Mouse (Mus musculus): Measurements from ENCODE around the gene 2010003K11Rik. TPM values are rescaled to one million over a fixed set of nuclear protein-coding genes. Genes with fewer than 3 reads are reported as not detected.

Gene 2010003K11Rik
- polyA plus RNA-seq, 1 experiment from 2014 or later, result not detected

DNA sequence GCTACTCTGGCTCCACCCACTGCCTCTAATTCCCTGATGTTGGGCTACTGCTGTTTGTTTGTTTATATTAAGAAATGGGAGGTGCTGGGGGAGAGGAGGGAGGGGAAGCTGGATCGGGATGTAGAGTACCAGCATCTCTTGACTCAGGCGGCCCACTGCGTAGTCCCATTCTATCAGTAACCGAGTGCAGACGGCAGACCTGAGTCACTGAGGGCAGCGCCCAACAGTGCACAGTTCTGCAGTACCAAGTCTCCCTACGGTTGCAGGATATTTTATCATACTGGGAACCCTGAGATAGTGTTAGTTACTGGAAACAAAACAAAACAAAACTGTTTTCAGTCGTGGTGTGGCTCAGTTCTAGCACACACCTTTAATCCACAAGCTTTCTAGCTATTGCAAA is 47.3 kb downstream of the 2010003K11Rik start:
- H3K9ac ChIP-seq, result no peak overlapping the region
- no peak overlapping the region for H3K4me2 ChIP-seq
- no peak for ATAC-seq (ENCODE audit: insufficient number of reproducible peaks, low FRiP score, low TSS enrichment, low read depth)
- WGBS, result 65% methylated on average over 8 of the region's 8 CpGs
- H3K36me3 ChIP-seq, result no peaks in the 10 kb centered on the region
- H3K4me3 ChIP-seq, result no peak overlapping the region
- H3K4me1 ChIP-seq, result peaks cover 4% of the 10 kb centered on the region; the same call in 1 of the 2 replicates
- no peaks in the 10 kb centered on the region for H3K27me3 ChIP-seq
- no peaks in the 10 kb centered on the region for H3K9me3 ChIP-seq
- no peak overlapping the region for H3K27ac ChIP-seq

DNA sequence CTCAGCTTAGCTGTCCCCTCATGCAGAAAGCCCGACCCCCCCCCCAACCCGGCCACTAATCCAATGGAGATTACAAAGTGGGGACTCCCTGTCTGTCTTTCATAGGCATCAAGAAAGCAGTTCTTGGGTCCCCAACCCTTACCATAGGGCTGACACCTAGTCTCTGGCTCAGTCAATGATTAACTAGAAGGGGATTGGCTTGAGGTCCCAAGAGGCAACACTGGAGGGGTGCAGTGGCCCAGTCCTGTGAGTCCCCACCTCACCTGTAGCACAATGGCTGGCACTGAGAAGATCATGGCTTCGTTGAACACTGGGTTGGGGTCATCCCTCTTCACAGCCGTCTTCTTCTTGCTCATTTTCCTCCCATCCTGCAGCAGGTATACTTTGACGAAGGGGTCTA is 47.7 kb downstream of the 2010003K11Rik start:
- Histone ChIP-seq H3K36me3 (no peaks in the 10 kb centered on the region), H3K4me2 (no peak overlapping the region), H3K4me1 (peaks cover 4% of the 10 kb centered on the region; the same call in 1 of the 2 replicates), H3K9ac (no peak overlapping the region), H3K9me3 (no peaks in the 10 kb centered on the region), H3K27ac (no peak overlapping the region), H3K27me3 (no peaks in the 10 kb centered on the region), H3K4me3 (no peak overlapping the region)
- no peak for ATAC-seq (ENCODE audit: insufficient number of reproducible peaks, low FRiP score, low TSS enrichment, low read depth)
- WGBS, result 66% methylated on average over 5 of the region's 5 CpGs

DNA sequence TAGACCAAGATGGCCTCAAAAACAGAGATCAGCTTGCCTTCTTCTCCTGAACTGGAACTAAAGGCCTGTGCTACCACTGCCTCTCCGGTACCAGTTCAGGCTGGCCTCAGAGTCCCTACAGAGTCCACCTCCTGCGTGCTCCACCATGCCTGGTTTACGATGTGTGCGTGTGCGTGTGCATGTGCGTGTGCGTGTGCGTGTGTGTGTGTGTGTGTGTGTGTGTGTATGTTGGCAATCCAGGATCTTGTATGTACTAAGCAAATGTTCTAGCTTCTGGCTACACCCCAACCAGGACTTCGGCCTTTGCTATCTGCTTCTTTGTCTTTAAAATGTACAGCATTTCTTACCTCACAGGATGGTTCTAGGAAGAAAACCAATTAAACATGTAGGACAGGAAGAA is 49.2 kb downstream of the 2010003K11Rik start:
- no peak overlapping the region for H3K27ac ChIP-seq
- H3K36me3 ChIP-seq, result no peaks in the 10 kb centered on the region
- WGBS, result 93% methylated on average over 9 of the region's 9 CpGs
- no peaks in the 10 kb centered on the region for H3K27me3 ChIP-seq
- ATAC-seq (ENCODE audit: insufficient number of reproducible peaks, low FRiP score, low TSS enrichment, low read depth), result no peak
- H3K9ac ChIP-seq, result no peak overlapping the region
- no peak overlapping the region for H3K4me3 ChIP-seq
- peaks cover 4% of the 10 kb centered on the region; the same call in 1 of the 2 replicates for H3K4me1 ChIP-seq
- H3K4me2 ChIP-seq, result no peak overlapping the region
- H3K9me3 ChIP-seq, result no peaks in the 10 kb centered on the region

DNA sequence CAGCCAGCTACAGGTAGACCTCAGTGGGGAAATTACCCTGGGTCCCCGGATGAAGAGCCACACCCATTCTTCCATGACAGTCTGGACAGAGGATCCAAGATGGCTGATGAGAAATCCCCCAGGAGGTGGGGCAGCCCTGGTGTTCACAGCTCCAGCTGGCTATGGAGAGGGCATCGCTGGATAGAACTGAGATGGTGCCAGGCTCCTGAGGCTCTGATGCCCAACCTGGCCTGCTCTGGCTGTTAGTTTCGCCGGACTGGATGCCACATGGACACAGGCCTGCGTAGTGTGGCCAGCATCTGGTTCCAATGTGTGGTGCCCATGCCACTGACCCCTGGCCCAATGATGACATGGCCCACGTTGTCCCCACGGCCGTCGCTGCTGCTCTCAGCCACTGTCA is 50.9 kb downstream of the 2010003K11Rik start:
- H3K4me3 ChIP-seq, result no peak overlapping the region
- no peaks in the 10 kb centered on the region for H3K27me3 ChIP-seq
- WGBS, result 89% methylated on average over 9 of the region's 9 CpGs
- no peaks in the 10 kb centered on the region for H3K9me3 ChIP-seq
- no peak overlapping the region for H3K9ac ChIP-seq
- peaks cover 4% of the 10 kb centered on the region; the same call in 1 of the 2 replicates for H3K4me1 ChIP-seq
- H3K4me2 ChIP-seq, result no peak overlapping the region
- H3K27ac ChIP-seq, result no peak overlapping the region
- H3K36me3 ChIP-seq, result no peaks in the 10 kb centered on the region
- ATAC-seq (ENCODE audit: insufficient number of reproducible peaks, low FRiP score, low TSS enrichment, low read depth), result no peak

Other genes with a start within 250 kb of the 2010003K11Rik start
- gene Ssh3, start 229.4 kb downstream of the 2010003K11Rik start, polyA plus RNA-seq (2015; fragmentation: Nextera tagmentation; extraction: Ambion mirVana), result 29.4 and 32.7 TPM in 2 replicates
- 11.8 TPM in 2 replicates for gene Ankrd13d, start 215.4 kb downstream of the 2010003K11Rik start, polyA plus RNA-seq (2015; fragmentation: Nextera tagmentation; extraction: Ambion mirVana)
- gene Grk2, start 192.4 kb downstream of the 2010003K11Rik start, polyA plus RNA-seq (2015; fragmentation: Nextera tagmentation; extraction: Ambion mirVana), result 18.5 and 20.5 TPM in 2 replicates
- 40.9 and 41.2 TPM in 2 replicates for gene Kdm2a, start 100.3 kb downstream of the 2010003K11Rik start, polyA plus RNA-seq (2015; fragmentation: Nextera tagmentation; extraction: Ambion mirVana)
- 45.2 and 53.6 TPM in 2 replicates for gene Rhod, start 59.2 kb downstream of the 2010003K11Rik start, polyA plus RNA-seq (2015; fragmentation: Nextera tagmentation; extraction: Ambion mirVana)
- gene Syt12, start 21.1 kb downstream of the 2010003K11Rik start, polyA plus RNA-seq (2015; fragmentation: Nextera tagmentation; extraction: Ambion mirVana), result 0.55 and 0.76 TPM in 2 replicates
- gene Pcx, start 11.9 kb upstream of the 2010003K11Rik start, polyA plus RNA-seq (2015; fragmentation: Nextera tagmentation; extraction: Ambion mirVana), result 16.2 and 16.5 TPM in 2 replicates
- gene Lrfn4, start 117.1 kb upstream of the 2010003K11Rik start, polyA plus RNA-seq (2015; fragmentation: Nextera tagmentation; extraction: Ambion mirVana), result 3.3 and 5.3 TPM in 2 replicates
- gene Rce1, start 127.1 kb upstream of the 2010003K11Rik start, polyA plus RNA-seq (2015; fragmentation: Nextera tagmentation; extraction: Ambion mirVana), result 63.9 and 64.8 TPM in 2 replicates
- 2.9 and 4.0 TPM in 2 replicates for gene Gm960, start 200.1 kb upstream of the 2010003K11Rik start, polyA plus RNA-seq (2015; fragmentation: Nextera tagmentation; extraction: Ambion mirVana)
- 5.5 TPM in 2 replicates for gene Sptbn2, start 212.6 kb upstream of the 2010003K11Rik start, polyA plus RNA-seq (2015; fragmentation: Nextera tagmentation; extraction: Ambion mirVana)

Measured in limb, embryonic 15.5 days (tissue).